Mouse (Mus musculus): ENCODE data around the gene Fpr1. TPM values are rescaled to one million over a fixed set of nuclear protein-coding genes. Genes with fewer than 3 reads are reported as not detected.

Fpr1 gene
- polyA plus RNA-seq, 1 experiment: not detected

GRCm38 (mm10) chr17:17829052-17829785 is 54.5 kb downstream of the Fpr1 start:
- H3K27ac ChIP-seq (ENCODE audit: insufficient read depth, low read depth, low read length): peak overlapping the region; percentile 59
- no peak for TF ChIP-seq POLR2A (IDR thresholded peaks at IDR 0.05; ENCODE audit: insufficient read depth, low read depth, low read length)
- TF ChIP-seq CTCF (IDR thresholded peaks at IDR 0.05; ENCODE audit: insufficient read depth, low read depth, low read length): no peak
- peak overlapping the region; percentile 100 for H3K4me3 ChIP-seq (ENCODE audit: insufficient read depth, low read depth, low read length)
- H3K4me1 ChIP-seq (ENCODE audit: control insufficient read depth, insufficient read depth, low read length): peaks cover 17% of the 10 kb centered on the region
- WGBS: 4% methylated on average over 6 of the region's 6 CpGs

DNA sequence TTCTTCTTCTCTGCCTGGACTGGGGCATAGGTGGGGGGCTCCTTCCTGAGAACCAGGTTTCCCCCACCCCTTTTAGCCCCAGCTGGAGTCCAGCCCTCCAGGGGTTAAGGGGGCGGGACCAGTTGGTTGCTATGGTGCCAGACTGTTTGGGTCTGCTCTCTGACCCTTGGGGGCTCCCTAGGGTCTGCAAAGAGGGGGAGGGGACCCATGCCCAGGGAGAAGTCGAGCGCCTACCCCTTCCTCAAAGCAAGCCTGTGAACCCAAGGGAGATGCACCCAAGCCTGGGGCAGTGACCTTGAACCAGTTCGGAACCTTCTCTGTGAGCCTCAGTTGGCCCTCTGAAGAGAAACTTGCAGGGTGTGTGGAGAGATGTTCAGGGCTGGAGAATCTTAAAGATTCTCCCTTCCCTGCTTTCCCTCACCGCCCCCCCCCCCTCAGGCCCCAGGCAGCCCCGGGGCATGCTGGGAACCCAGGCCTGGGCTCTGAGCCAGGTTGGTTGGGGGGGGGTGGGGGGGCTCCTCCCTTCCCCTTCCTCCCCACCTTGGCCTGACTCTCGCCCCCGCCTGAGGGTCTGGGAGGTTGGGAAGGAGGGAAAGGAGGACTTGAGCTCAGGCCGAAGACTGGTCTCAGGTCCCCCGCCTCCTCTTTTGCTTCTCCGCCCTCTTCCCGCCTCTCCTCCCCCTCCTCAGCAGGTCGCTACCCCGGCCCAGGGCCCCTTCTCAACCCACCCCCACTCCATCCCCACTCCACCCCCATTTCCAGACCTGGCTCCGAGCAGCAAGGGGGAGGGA is 55.4 kb downstream of the Fpr1 start:
- TF ChIP-seq CTCF (IDR thresholded peaks at IDR 0.05; ENCODE audit: insufficient read depth, low read depth, low read length): no peak
- 0 out of 2 replicates have a peak, but pooled peaks have one; percentile 37 for TF ChIP-seq POLR2A (IDR thresholded peaks at IDR 0.05; ENCODE audit: insufficient read depth, low read depth, low read length)
- Histone ChIP-seq H3K27ac (ENCODE audit: insufficient read depth, low read depth, low read length) (peak overlapping the region; percentile 99), H3K4me3 (ENCODE audit: insufficient read depth, low read depth, low read length) (peak overlapping the region; percentile 100), H3K4me1 (ENCODE audit: control insufficient read depth, insufficient read depth, low read length) (peaks cover 17% of the 10 kb centered on the region)
- WGBS: under 1% methylated on average over 15 of the region's 15 CpGs

DNA sequence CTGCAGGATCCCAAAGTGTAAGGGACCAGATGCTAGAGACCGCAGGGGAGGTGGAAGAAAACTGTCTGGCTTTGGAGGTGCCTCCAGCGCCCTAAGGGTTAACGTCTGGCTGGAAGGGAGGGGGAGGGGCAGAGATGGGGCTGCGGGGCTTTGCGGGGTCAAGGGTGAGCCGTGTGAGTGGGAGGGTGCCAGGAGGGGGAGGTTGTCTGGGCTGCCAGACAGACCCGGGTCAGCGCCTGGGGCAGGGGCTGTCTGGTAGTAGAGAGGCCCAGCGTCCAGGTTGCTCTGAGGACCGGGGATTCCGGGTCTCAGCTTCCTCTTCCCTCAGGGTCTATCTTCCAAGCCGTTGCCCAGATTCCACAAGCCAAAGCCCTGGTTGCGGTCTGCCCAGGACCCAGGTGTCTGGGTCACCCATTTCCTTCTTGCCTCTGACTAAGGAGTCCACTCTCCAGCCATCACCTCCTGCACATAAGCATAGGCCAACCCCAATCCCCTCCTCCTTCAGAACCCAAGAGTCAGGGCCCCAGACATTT is 56.0 kb downstream of the Fpr1 start:
- Histone ChIP-seq H3K27ac (ENCODE audit: insufficient read depth, low read depth, low read length) (peak overlapping the region; percentile 99), H3K4me3 (ENCODE audit: insufficient read depth, low read depth, low read length) (peak overlapping the region; percentile 100), H3K4me1 (ENCODE audit: control insufficient read depth, insufficient read depth, low read length) (peaks cover 17% of the 10 kb centered on the region)
- 0% methylated on average over 13 of the region's 13 CpGs for WGBS
- TF ChIP-seq POLR2A (IDR thresholded peaks at IDR 0.05; ENCODE audit: insufficient read depth, low read depth, low read length): no peak
- no peak for TF ChIP-seq CTCF (IDR thresholded peaks at IDR 0.05; ENCODE audit: insufficient read depth, low read depth, low read length)

GRCm38 (mm10) chr17:17826751-17827657 is 56.7 kb downstream of the Fpr1 start, which contains the start of gene Spaca6:
TSS of gene Spaca6 (plus strand) at chr17:17827158.
- WGBS: under 1% methylated on average over 41 of the region's 42 CpGs
- peaks cover 17% of the 10 kb centered on the region for H3K4me1 ChIP-seq (ENCODE audit: control insufficient read depth, insufficient read depth, low read length)
- H3K4me3 ChIP-seq (ENCODE audit: insufficient read depth, low read depth, low read length): peak within 1 kb of the TSS; percentile 100
- TF ChIP-seq POLR2A (IDR thresholded peaks at IDR 0.05; ENCODE audit: insufficient read depth, low read depth, low read length) (peak; percentile 95), CTCF (IDR thresholded peaks at IDR 0.05; ENCODE audit: insufficient read depth, low read depth, low read length) (no peak)
- peak within 1 kb of the TSS; percentile 100 for H3K27ac ChIP-seq (ENCODE audit: insufficient read depth, low read depth, low read length)

Other genes with a start within 250 kb of the Fpr1 start
- not detected in 2 replicates for gene Vmn2r90, start 180.2 kb downstream of the Fpr1 start, polyA plus RNA-seq (2012; ENCODE audit: insufficient read depth, insufficient read length, low replicate concordance, missing spikeins)
- gene Spaca6, start 56.8 kb downstream of the Fpr1 start, polyA plus RNA-seq (2012; ENCODE audit: insufficient read depth, insufficient read length, low replicate concordance, missing spikeins): not detected in 2 replicates
- not detected in 2 replicates for gene Has1, start 28.7 kb downstream of the Fpr1 start, polyA plus RNA-seq (2012; ENCODE audit: insufficient read depth, insufficient read length, low replicate concordance, missing spikeins)
- not detected in 2 replicates for gene Fpr2, start 3.9 kb upstream of the Fpr1 start, polyA plus RNA-seq (2012; ENCODE audit: insufficient read depth, insufficient read length, low replicate concordance, missing spikeins)
- not detected in 2 replicates for gene Fpr3, start 3.9 kb upstream of the Fpr1 start, polyA plus RNA-seq (2012; ENCODE audit: insufficient read depth, insufficient read length, low replicate concordance, missing spikeins)
- not detected in 2 replicates for gene Fpr-rs4, start 137.8 kb upstream of the Fpr1 start, polyA plus RNA-seq (2012; ENCODE audit: insufficient read depth, insufficient read length, low replicate concordance, missing spikeins)
- not detected in 2 replicates for gene Vmn2r124, start 165.5 kb upstream of the Fpr1 start, polyA plus RNA-seq (2012; ENCODE audit: insufficient read depth, insufficient read length, low replicate concordance, missing spikeins)
- not detected in 2 replicates for gene Vmn2r91, start 201.1 kb upstream of the Fpr1 start, polyA plus RNA-seq (2012; ENCODE audit: insufficient read depth, insufficient read length, low replicate concordance, missing spikeins)